Mouse (Mus musculus): ENCODE measurements around the gene Mgat2.

The Mgat2 gene

DNA sequence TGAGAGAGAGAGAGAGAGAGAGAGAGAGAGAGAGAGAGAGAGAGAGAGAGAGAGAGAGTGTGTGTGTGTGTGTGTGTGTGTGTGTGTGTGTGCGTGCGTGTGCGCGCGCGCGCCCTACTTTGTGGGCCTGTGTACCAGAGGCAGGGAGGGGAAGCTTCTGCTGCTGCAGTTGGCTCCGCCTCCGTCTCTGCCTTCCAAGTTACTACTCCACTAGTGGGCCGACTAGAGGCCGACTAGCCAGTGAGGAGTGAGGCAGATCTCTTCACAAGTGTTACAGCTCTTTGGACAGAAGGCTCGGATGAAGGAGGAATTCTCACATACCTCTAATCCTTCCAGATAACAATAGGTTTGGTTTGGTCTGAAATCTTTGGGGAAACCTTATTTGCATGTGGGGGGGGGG, 4.6 kb upstream of the Mgat2 start:
- DNase-seq (ENCODE audit: low spot score in 2 of 2): no peak

DNA sequence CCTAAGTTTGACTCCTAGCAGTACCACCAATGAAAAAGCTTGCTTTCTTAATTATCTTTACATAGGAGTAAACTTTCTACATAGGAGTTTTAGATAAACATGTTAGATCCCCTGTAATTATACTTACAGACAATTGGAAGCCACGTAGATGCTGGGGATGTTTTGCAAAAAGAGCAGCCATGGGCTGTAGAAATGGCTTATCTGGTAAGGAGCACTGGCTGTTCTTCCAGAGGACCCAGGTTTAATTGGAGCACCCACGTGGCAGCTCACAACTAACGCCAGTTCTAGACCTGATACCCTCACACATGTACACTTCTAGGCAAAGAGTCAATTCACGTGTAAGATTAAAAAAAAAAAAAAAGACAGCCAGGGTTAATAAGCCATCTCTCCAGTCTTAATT, 2.2 kb upstream of the Mgat2 start:
- DNase-seq (ENCODE audit: low spot score in 2 of 2): no peak

- peak; percentile 22 to 42 for DNase-seq (ENCODE audit: low spot score in 2 of 2)
Observed at GRCm38 (mm10) chr12:69184342-69185295, 662 bp downstream of the Mgat2 start.

- no peak for DNase-seq (ENCODE audit: low spot score in 2 of 2)
Observed at GRCm38 (mm10) chr12:69185371-69185770, 1.4 kb downstream of the Mgat2 start.

DNA sequence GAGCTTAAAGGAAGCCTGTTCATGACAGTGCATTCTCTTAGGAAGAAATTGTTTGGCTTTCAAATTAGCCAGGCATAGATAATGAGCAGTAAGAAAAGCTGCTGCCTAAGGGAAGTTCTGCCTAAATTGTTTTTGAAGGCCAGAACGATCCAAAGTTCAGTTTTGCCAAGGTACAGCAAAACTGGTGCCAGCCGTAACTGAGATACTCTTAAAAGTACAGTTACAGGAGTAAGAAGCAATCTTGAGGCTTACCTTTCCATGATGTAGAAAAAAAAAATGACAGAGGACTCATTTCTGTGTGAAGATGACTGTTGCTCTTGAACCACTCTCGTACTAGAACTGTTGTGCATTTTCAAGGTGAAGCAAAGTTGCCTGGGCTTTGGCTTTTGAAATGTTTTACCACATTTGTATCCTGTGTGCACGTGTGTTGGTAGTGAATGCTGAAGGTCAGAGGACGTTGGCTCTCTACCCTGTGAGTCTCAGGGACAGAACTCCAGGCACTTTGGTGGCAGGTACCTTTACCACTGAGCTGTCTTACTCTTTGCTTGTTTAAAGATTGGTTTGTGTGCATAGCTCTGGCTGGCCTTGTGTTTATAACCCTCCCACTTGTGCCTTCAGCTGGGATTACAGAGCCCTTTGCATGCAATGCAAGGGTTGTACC, 3.0 kb downstream of the Mgat2 start:
- no peak for DNase-seq (ENCODE audit: low spot score in 2 of 2)

- DNase-seq (ENCODE audit: low spot score in 2 of 2): no peak
Observed at GRCm38 (mm10) chr12:69190074-69190473, 6.1 kb downstream of the Mgat2 start.

DNA sequence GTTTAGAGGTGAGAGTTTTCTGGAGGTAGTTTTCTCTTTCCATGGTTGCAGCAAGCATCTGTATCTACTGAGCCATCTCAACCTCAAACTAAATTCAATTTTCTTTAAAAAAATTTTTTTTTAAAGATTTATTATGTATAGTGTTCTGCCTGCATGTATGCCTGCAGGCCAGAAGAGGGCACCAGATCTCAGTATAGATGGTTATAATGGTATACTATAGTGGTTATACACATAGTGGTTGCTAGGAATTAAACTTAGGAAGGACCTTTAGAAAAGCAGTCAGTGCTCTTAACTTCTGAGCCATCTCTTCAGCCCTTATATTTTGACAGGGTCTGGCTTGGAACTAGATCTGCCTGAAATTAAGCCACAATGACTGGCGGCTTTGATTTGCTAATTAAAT, 6.6 kb downstream of the Mgat2 start:
- DNase-seq (ENCODE audit: low spot score in 2 of 2): no peak

DNA sequence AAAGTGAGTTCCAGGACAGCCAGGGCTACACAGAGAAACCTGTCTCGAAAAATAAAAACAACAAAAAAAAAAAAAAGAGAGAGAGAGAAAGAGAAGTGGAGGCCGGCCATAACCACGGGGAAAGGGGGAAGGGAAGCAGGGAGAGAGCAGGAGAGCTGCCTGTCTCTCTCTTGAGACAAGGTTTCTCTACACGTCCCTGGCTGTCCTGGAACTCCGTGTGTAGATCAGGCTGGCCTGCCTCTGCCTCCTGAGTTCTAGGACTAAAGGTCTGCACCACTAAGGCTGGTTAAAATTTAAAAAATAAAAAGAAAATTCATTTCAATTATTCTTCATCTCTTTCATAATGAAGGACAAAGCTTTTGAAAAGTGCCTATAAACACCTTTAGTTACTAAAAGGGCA, 7.4 kb downstream of the Mgat2 start:
- no peak for DNase-seq (ENCODE audit: low spot score in 2 of 2)

DNA sequence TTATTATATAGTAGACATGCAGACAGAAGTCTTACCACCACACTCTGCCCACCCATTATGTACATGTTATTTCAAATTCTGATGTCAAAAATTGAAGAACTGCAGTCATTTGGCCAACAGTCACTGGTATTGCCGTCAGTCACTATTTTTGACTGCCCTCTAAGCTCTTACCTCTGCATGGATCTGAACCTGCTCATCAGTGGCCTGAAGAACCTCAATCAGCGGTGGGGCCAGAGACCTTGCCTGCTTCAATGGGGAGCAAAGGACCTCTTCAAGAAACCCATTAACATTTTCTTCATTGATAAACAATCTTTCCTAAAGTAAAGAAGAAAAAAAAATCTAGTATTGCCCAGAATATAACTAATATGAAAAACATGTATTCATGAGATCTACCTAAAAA, 8.7 kb downstream of the Mgat2 start:
- no peak for DNase-seq (ENCODE audit: low spot score in 2 of 2)

DNA sequence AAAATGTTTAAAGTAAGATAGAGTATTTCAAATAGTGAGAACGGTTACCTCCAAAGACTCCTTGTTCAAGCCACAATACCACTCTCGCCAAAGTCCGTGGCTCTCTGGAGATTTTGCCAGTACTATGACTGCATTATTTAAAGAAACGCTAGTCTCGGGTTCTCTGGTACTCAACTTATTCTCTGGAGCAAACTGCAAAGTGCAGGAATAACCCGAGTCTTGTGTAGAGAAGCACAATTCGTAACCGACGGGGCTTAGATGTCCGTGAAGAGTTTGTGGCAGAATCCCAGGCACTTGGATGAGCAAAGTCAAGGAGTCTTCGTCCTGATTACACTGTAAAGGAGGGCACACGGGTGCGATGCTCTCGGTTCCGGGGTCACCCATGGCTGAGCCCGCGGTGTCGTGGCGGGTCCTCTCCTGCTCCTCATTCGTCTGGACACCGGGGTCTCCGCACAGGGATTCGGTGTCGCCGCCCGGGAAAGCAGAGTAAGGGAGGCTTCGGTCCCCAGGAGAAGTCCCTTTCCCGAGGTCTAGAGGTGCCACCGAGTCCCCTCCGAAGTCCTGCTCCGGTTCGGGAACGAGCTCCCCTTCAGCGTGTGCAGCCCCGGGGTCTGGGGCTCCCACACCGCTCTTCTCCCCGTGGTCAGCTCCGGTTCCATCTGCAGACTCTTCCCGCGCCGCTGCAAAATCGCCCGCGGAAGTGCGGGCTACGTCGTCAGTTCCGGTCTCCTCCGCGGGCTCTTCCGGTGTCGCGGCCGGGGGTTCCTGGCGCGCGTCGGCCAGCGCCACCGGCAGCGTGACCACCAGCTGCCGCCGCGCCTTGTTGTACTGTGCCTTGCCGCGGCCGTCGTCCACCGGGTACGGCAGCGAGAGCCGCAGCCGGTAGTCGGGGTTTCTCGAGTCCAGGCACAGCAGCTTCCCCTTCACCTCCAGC, 12.8 kb downstream of the Mgat2 start, which contains the start of gene Gm49383:
Gm49383 (minus strand) TSS at position 661 of the 934 bp plus-strand sequence.
- DNase-seq (ENCODE audit: low spot score in 2 of 2): peak; percentile 49 to 52

DNA sequence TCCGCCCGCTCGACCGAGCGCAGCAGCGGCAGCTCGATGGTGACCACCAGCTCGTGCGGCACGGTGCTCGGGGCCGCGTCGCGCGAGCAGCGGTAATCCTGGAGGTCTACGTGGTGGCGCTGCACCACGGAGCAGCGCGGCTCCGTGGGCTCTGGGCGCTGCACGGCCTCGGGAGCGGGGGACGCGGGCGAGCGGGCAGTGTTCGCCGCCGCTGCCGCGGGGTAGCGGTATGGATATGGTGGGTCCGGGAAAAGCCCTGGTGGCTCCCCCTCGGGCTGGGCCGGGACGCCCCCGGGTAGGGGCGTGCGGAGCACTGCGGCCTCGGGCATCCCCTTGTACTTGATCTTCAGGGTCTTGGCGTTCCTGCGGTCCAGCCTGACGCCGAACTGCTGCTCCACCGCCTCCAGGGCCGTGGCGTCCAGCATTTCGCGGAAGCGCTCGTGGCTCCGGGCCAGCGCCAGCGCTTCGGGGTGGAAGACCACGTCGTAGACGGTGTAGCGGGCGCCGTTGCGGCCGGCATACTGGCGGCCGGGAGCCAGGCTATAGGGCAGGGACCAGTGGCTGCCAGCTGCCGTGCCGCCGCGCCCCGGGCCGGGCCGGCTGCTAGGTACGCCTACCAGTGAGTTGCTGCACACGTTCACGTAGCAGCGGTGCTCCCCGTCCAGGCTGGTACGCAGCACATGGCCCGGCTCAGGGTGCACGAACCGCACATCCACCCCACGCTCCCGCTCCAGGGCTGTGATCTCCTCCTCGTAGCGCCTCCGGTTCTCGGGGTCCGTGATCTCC, 13.6 kb downstream of the Mgat2 start:
- peak; percentile 10 to 39 for DNase-seq (ENCODE audit: low spot score in 2 of 2)

GRCm38 (mm10) chr12:69198164-69198535, 14.2 kb downstream of the Mgat2 start, which contains the start of gene Dnaaf2:
Gene Dnaaf2 (minus strand): TSS chr12:69198429.
- peak in 1 of 2 experiments; percentile 35 for DNase-seq (ENCODE audit: low spot score in 2 of 2)

DNA sequence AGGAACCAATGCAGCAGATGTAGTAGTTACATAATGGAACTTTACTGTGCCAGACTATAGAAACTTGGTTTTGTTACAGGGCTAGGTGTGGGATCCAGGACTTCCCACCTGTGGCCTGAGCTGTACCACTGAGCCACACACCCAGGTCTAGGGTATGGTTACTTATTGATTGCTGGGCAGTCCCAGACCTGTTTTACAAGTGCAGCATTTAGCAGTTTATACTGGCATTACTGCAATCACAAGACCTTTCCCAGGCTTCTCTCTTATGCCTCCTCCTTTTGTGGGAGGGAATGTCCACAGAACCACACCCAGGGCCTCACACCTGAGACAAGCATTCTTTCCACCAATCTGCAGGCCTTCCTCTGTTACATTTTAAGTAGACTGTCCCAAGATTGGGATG, 15.0 kb downstream of the Mgat2 start:
- DNase-seq (ENCODE audit: low spot score in 2 of 2): no peak

DNA sequence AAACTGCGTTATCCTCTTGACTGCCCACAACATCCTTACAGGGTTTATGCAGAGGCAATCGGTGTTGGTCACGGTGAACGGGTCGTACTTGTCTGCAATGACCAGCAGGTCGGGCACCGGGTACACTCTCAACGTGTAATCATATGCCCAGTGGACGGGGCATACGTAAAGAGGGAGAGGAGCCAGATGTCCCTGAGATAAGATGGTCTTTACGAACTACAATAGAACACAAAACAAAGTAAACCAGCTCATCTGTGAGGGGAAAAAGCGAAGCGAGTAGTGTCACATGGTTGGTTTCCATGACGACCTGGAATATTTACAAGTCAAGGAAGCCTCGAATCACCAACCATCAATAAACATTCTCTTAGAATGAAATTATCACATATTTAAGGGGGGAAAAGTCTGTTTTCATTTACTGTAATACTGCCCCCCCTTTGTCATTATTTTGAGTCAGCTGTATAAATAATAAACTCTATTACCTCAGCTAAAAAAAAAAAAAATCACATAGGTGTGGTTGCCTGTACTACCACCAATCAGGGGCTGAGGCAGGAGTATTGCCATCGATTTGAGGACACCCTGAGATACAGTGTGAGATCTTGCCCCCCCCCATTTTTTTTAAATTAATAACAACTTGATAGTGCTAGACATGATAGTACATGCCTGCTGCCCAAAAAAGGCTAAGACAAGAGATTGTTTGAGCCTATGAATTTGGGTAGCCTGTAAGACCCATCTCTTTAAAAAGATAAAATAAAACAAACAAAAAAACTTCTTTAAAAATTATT, 20.3 kb downstream of the Mgat2 start, which contains the start of gene Gm49384:
Gm49384 (minus strand) TSS at position 216 of the 782 bp plus-strand sequence.
- DNase-seq (ENCODE audit: low spot score in 2 of 2): no peak

DNA sequence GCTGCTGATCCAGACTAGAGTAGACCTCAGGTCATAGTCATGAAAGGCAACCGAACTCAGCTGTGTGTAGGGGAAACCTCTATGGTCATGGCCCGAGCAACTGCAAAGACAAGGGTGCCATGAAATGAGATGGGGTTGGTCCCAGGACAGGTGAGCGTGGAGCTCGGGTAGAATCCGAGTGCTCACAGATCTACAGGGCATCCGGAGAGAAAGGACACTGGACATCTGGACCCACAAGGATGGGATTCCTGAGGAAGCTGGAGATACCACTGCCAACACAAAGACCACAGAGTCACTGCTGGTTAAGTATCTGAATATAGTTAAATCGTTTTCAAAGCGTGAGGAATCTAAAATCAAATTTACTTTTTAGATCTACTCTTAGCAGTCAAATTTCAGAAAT, 23.4 kb downstream of the Mgat2 start:
- no peak for DNase-seq (ENCODE audit: low spot score in 2 of 2)

- DNase-seq (ENCODE audit: low spot score in 2 of 2): no peak
Observed at GRCm38 (mm10) chr12:69207926-69208325, 24.0 kb downstream of the Mgat2 start.

GRCm38 (mm10) chr12:69208520-69208919, 24.6 kb downstream of the Mgat2 start:
- no peak for DNase-seq (ENCODE audit: low spot score in 2 of 2)

- DNase-seq (ENCODE audit: low spot score in 2 of 2): no peak
Observed at GRCm38 (mm10) chr12:69210056-69210979, 26.4 kb downstream of the Mgat2 start.

GRCm38 (mm10) chr12:69211057-69211456, 27.1 kb downstream of the Mgat2 start:
- DNase-seq (ENCODE audit: low spot score in 2 of 2): no peak
